Mouse (Mus musculus) gastrocnemius, postnatal 14 days (tissue): Measurements from ENCODE around the gene Tenm4. TPM values are rescaled to one million over a fixed set of nuclear protein-coding genes. Genes with fewer than 3 reads are reported as not detected.
A peak's percentile ranks its signal among the peaks of the same experiment; 100 is the strongest.

Experiments
- DNase-seq: peaks from one replicate; pipeline ENCODE4 v3.0.0; 2021; ENCODE audit warnings: mixed read lengths
- intact Hi-C: fragments of 180-260 bp; cut with DNase I; formaldehyde crosslinking; loops from one replicate; pipeline ENCODE4 v1.15.1; 2025; ENCODE audit warnings: low total_unique reads
- total RNA-seq, 2 experiments: library from RNA; stranded (reverse); gene quantifications; 2 replicates each; pipeline ENCODE4 v1.2.3; 2021

Tenm4 gene
- total RNA-seq, 2 experiments from 2014 or later: 3.9 to 6.5 TPM

DNA sequence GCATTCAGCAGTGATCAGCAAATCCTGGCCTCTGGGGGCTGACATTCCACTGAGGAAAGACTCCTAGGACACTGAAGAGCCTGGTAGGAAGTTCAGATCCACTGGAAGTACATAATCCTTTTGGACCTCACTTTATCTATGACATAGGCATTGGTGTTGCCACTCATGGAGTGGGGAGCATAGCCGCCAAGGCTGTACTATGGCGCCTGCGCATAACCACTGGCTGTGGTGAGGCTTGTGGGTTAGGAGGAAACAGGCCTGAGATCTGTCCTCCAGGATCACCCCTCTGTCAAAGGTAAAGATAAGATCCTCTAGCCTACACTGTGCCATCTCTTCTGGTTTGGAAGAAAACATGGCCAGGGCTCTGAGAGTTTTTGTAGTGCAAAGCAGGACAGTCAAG is 712.3 kb downstream of the Tenm4 start:
- intact Hi-C loops: no loop called here
- no peak for DNase-seq

DNA sequence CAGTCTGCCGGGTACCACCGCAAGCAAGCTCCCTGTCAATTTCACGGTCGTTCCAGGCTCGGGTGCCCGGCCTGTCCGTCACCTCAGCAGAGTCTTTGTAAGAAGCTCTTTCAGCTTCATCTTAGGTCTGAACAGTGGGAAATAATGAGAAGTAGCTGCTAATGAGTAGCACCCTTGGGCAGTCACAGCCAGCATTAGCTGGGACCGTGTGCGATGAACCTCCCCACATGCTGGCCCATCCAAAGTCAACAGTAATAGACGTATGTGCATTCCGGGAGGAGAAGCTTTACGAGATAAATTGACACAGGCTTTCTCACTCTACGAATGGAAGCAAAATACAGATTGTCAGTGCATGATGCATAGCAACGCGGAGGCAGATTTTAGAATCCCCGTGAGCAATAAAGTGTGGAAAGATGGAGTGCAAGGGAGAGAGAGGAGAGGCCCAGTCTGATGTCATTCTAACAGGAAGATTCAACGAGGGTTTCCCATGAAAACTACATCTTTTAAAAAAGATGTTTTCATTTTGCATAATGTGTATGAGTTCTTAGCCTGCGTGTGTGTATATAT is 716.1 kb downstream of the Tenm4 start:
- no peak for DNase-seq
- intact Hi-C loops: no loop called here

- no peak for DNase-seq
Observed at GRCm38 (mm10) chr7:96889061-96890034, 718.3 kb downstream of the Tenm4 start.

GRCm38 (mm10) chr7:96890035-96890621 is 719.1 kb downstream of the Tenm4 start:
- intact Hi-C loops: no loop called here
- no peak for DNase-seq

More at GRCm38 (mm10) chr7:96889061-96890034, 718.3 kb downstream of the Tenm4 start:
- intact Hi-C loops: no loop called here

- DNase-seq: no peak
- intact Hi-C loops: no loop called here
Observed at GRCm38 (mm10) chr7:96890987-96891386, 719.9 kb downstream of the Tenm4 start.

- intact Hi-C loops: no loop called here
- DNase-seq: no peak
Observed at GRCm38 (mm10) chr7:96899036-96899569, 728.1 kb downstream of the Tenm4 start.

GRCm38 (mm10) chr7:96902183-96902582 is 731.1 kb downstream of the Tenm4 start:
- no peak for DNase-seq
- intact Hi-C loops: no loop called here

- DNase-seq: no peak
- intact Hi-C loops: no loop called here
Observed at GRCm38 (mm10) chr7:96903088-96903985, 732.3 kb downstream of the Tenm4 start.

DNA sequence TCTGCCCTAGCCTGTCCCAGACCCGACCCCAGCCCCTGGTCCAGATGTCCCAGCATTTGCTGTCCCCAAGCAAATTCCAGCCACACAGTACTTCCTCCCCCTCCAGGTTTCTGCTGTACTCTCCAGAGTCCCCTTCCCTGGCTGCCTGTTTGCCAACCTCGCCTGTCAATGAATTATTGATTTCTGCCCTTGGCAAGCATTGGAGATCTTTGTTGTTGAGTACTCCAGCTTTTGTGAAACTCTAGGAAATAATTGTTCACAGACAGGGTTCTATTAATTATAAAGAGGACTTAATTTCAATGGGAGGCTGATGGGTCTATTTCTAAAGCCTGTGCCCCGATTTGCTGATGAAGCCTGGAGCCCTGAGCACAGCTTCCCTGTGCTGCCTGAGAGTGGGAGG is 733.4 kb downstream of the Tenm4 start:
- no peak for DNase-seq
- intact Hi-C loops: no loop called here

DNA sequence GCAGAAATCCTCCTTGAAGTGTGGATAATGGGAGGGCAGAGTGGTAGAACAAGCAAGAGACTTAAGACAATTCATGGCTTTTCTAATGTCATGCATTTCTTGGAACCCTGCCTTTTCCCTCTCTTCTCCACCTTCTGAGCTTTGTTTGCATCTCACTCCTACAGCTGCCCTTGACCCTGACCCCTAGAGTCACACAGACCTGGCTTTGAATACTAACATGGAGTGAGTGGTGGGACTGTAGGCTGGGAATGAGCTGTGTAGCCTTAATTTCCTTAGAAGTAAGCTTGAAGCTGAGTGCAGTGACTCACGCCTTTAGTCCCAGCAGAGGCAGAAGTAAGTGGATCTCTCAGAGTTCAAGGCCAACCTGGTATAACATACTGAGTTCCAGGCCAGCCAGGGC is 733.9 kb downstream of the Tenm4 start:
- DNase-seq: no peak
- intact Hi-C loops: no loop called here

DNA sequence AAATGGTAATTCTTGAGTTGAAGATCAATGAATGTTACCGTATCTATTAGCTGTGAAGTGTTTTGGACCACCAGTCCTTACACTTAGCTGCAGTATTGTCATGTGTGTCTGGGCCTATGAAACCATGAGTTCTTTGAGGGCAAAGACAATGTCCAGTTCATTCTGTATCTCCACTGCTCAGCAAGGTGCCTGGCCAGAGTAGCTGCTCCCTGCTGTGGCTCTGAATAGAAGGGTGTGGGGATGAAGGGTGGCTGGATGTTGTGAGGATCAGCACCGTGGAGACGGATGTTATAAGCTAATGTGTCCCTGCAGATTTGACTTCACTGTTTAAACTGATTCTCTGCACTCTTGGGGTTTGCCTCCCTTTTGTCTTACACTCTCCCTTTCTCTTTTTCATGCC is 734.4 kb downstream of the Tenm4 start:
- no peak for DNase-seq
- intact Hi-C loops: no loop called here

- intact Hi-C loops: no loop called here
- DNase-seq: no peak
Observed at GRCm38 (mm10) chr7:96906216-96906615, 735.2 kb downstream of the Tenm4 start.

- no peak for DNase-seq
- intact Hi-C loops: no loop called here
Observed at GRCm38 (mm10) chr7:96907971-96908680, 737.1 kb downstream of the Tenm4 start.

GRCm38 (mm10) chr7:96909856-96910255 is 738.8 kb downstream of the Tenm4 start:
- intact Hi-C loops: loop anchor here (5.0 kb wide), 2 partner anchors 133 to 393 kb away; no protein-coding TSS in a partner anchor
- no peak for DNase-seq

GRCm38 (mm10) chr7:96910310-96910960 is 739.4 kb downstream of the Tenm4 start:
- intact Hi-C loops: loop anchor here (5.0 kb wide), 2 partner anchors 133 to 393 kb away; no protein-coding TSS in a partner anchor

DNA sequence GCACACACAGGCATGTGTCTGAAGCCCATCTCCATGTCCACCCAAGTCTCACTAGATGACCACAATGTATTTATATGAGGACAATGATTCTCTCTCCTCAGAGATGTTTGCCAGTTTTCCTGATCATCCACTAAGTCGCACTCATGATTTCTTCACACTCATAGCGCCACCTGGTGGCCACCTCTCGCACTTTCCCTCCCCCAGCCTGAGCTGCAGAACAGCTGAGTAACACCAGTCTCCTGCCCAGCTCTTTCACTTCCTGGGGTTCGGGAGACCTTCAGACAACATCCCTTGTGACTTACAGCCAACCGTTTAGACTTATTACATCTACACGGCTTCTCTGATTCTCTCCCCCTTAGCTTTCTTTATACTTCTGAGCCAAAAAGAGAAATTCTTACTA is 743.0 kb downstream of the Tenm4 start:
- intact Hi-C loops: loop anchor here (5.0 kb wide), 2 partner anchors 137 to 397 kb away; no protein-coding TSS in a partner anchor

More at GRCm38 (mm10) chr7:96910310-96910960, 739.4 kb downstream of the Tenm4 start:
- DNase-seq: no peak

GRCm38 (mm10) chr7:96915452-96916105 is 744.5 kb downstream of the Tenm4 start:
- peak; percentile 18 for DNase-seq
- intact Hi-C loops: no loop called here

More for the DNA sequence above, 743.0 kb downstream of the Tenm4 start:
- DNase-seq: peak; percentile 76
